In the genomic region with DNA sequence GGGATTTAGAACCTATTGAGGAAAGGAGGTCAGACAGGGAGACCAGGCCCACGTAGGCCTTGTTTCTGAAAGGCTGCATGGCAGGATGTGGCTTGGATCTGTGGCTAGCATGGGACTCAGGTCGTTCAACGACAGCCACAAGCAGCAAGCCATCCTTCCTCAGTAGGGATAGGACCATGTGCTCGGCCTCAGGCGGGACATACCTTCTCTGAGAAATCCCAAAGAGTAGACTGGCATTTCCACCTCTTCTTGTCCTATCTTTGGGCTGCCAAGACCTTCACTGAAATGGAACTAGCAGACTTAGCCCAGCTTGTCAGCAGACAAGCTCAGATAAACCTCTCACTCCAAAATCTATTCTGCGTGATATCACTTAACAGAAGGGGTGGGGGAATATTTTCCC, we compare ENCODE assay signal across 15 mouse cellular contexts.
"Had no signal": no experiment of that assay in that cellular context is flagged by ENCODE, and none has a peak within 500 bp of the region (broad histone marks: within the 10 kb centered on the region; RNA-seq: fewer than 3 reads in every experiment).

No protein-coding gene starts in this region.

- H3K9me3 ChIP-seq: limb, embryonic 10.5 days; liver, embryonic 15.5 days; midbrain, embryonic 10.5 days; neural tube, embryonic 15.5 days had no signal

- DNase-seq: kidney, postnatal 25 days; lung, adult 2 months; lung, postnatal 36 days; midbrain, embryonic 14.5 days; right cerebral cortex, adult 18-20 months; right cerebral cortex, postnatal 25 days; thymus, adult 18-20 months; thymus, postnatal 14 days had no signal

- H3K27ac ChIP-seq: limb, embryonic 10.5 days; liver, embryonic 15.5 days; midbrain, embryonic 10.5 days; neural tube, embryonic 15.5 days had no signal

- H3K36me3 ChIP-seq: limb, embryonic 10.5 days; liver, embryonic 15.5 days; midbrain, embryonic 10.5 days; neural tube, embryonic 15.5 days had no signal

- H3K9ac ChIP-seq: liver, embryonic 15.5 days; neural tube, embryonic 15.5 days had no signal

- ATAC-seq: lung, postnatal 0 days had no signal

- H3K4me2 ChIP-seq: liver, embryonic 11.5 days; liver, embryonic 15.5 days; neural tube, embryonic 15.5 days had no signal

- H3K27me3 ChIP-seq: liver, embryonic 15.5 days; neural tube, embryonic 15.5 days had no signal

- H3K4me3 ChIP-seq: limb, embryonic 10.5 days; liver, embryonic 15.5 days; midbrain, embryonic 10.5 days; myocyte; neural tube, embryonic 15.5 days had no signal
